Mouse (Mus musculus): ENCODE results near the gene Zbtb40. TPM values are rescaled to one million over a fixed set of nuclear protein-coding genes. Genes with fewer than 3 reads are reported as not detected.

Gene Zbtb40
- polyA plus RNA-seq, 1 experiment from 2014 or later, result 1.5 TPM

DNA sequence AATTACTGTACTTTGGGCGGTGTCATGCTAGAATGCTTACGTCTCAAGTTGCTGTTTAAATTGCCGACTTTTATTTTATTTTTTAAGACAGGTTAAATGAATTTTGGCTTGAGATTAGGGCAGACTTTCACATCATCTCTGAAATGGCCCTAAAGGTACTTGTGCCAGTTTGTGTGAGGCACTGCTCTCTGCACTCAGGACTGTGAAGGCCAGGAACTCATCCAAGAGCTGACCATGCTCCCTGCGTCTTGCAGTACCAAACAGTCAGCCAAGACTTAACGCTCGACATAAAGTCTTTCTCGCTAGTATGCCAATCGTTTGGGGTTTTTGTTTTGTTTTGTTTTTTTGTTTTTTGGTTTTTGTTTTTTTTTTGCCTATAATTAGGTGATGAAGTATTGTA lies 34.5 kb downstream of the Zbtb40 start:
- no peak overlapping the region for H3K9ac ChIP-seq
- H3K9me3 ChIP-seq (replicated peaks), result no peaks in the 10 kb centered on the region
- 85% methylated on average over 8 of the region's 8 CpGs for WGBS (ENCODE audit: insufficient replicate concordance)
- no peaks in the 10 kb centered on the region for H3K27me3 ChIP-seq
- no peak overlapping the region for H3K4me2 ChIP-seq
- peaks cover 5% of the 10 kb centered on the region; the same call in 1 of the 2 replicates for H3K4me1 ChIP-seq (replicated peaks)
- H3K27ac ChIP-seq, result no peak overlapping the region
- no peak for ATAC-seq (ENCODE audit: low read depth)
- H3K36me3 ChIP-seq, result peaks cover 32% of the 10 kb centered on the region
- no peak overlapping the region for H3K4me3 ChIP-seq (replicated peaks)
- no peak for DNase-seq

DNA sequence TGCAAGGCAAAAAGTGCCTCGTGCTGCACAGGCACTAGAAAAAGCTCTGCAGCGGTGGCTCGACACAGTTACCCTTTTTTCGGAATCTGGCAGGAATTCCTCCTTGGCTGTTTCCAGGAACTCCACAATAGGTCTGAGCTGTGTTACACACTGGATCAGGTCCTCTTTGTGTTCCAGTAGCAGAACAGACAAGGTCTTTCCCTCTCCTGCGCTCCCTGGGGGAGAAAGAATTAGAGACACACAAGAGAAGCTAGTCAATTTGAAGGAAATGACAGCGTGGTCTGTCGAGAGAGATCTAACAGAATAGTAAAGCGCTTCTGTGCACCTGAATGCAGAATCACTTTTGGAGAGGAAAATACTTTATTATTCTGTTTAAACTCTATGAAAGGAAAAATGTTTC lies 41.6 kb downstream of the Zbtb40 start:
- no peak overlapping the region for H3K4me3 ChIP-seq (replicated peaks)
- peaks cover 22% of the 10 kb centered on the region; the same call in 1 of the 2 replicates for H3K36me3 ChIP-seq
- DNase-seq (no peak), ATAC-seq (ENCODE audit: low read depth) (no peak)
- no peaks in the 10 kb centered on the region for H3K27me3 ChIP-seq
- H3K9ac ChIP-seq, result no peak overlapping the region
- 87% methylated on average over 8 of the region's 8 CpGs for WGBS (ENCODE audit: insufficient replicate concordance)
- peaks cover 8% of the 10 kb centered on the region; the same call in 1 of the 2 replicates for H3K4me1 ChIP-seq (replicated peaks)
- H3K9me3 ChIP-seq (replicated peaks), result no peaks in the 10 kb centered on the region
- no peak overlapping the region for H3K27ac ChIP-seq
- H3K4me2 ChIP-seq, result no peak overlapping the region

DNA sequence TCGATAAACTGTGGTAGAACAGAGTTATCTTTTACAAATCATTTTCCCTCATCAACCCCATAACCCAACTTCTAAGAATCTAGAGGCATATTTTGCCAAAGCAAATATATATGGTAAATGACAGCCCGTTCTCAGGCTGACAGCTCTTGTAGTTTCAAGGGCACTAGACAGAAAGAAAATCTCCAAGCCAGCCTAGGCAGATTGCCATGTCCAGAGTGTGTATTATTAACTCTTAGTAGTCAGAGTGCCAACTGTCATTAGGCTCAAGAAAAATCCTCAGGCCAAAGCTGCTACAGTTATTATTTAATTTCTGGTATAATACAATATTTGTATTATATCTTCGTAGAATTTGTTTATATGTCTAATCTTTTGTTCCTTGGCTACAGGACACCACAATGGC lies 46.8 kb downstream of the Zbtb40 start:
- ATAC-seq (ENCODE audit: low read depth), result no peak
- DNase-seq, result no peak
- Histone ChIP-seq H3K9ac (no peak overlapping the region), H3K4me2 (no peak overlapping the region), H3K27ac (no peak overlapping the region), H3K4me1 (replicated peaks) (peaks cover 8% of the 10 kb centered on the region; the same call in 1 of the 2 replicates), H3K27me3 (no peaks in the 10 kb centered on the region), H3K36me3 (peaks cover 56% of the 10 kb centered on the region), H3K4me3 (replicated peaks) (no peak overlapping the region), H3K9me3 (replicated peaks) (no peaks in the 10 kb centered on the region)
- 71% methylated on average over 3 of the region's 3 CpGs for WGBS (ENCODE audit: insufficient replicate concordance)

DNA sequence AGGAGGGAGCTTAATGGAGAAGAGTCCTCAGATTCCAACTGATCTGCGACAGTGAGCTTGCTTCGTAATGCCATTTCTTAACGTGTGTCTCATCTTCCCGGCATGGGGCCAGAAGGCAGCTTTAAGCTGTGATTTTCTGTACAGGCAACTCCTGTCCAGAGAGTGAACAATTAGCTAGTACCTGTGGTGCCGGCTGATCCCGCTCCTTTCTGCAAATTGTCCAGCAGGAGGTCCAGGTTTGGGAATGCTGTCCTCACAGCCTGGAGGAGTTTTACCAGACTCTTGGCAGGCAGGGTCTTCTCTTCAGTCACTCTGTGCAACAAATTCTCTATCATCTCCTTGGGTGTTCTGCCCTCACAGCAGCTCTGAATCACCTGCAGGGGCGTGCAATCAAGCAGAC lies 47.6 kb downstream of the Zbtb40 start:
- no peak overlapping the region for H3K27ac ChIP-seq
- no peak overlapping the region for H3K4me2 ChIP-seq
- peaks cover 56% of the 10 kb centered on the region for H3K36me3 ChIP-seq
- DNase-seq (no peak), ATAC-seq (ENCODE audit: low read depth) (no peak)
- H3K4me1 ChIP-seq (replicated peaks), result peaks cover 8% of the 10 kb centered on the region; the same call in 1 of the 2 replicates
- no peaks in the 10 kb centered on the region for H3K27me3 ChIP-seq
- WGBS (ENCODE audit: insufficient replicate concordance), result 83% methylated on average over 7 of the region's 7 CpGs
- H3K4me3 ChIP-seq (replicated peaks), result no peak overlapping the region
- H3K9ac ChIP-seq, result no peak overlapping the region
- H3K9me3 ChIP-seq (replicated peaks), result no peaks in the 10 kb centered on the region

DNA sequence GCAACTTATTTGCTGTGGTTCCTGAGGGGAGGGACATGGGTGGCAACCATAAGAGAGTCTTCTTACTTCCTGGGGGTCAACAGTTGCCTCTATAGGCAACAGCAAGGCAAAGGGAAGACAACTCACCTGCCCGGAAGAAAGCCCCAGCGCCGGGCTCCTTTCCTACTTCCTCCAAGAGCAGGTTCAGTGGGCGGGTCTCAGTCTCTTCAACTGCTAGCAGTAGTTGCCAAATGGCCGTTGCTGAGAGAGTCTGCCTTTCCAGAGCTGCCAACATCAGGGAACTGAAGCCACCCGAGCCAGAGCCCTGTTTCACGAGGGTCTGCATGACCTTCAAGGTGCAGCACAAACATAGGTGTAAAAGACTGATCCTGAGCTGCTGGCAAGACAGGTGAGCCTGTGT lies 50.2 kb downstream of the Zbtb40 start:
- Histone ChIP-seq H3K9me3 (replicated peaks) (no peaks in the 10 kb centered on the region), H3K4me3 (replicated peaks) (no peak overlapping the region), H3K4me1 (replicated peaks) (no peaks in the 10 kb centered on the region), H3K9ac (no peak overlapping the region), H3K27ac (no peak overlapping the region), H3K36me3 (peaks cover 69% of the 10 kb centered on the region), H3K4me2 (no peak overlapping the region), H3K27me3 (no peaks in the 10 kb centered on the region)
- ATAC-seq (ENCODE audit: low read depth), result no peak
- DNase-seq, result no peak
- WGBS (ENCODE audit: insufficient replicate concordance), result 67% methylated on average over 7 of the region's 7 CpGs

DNA sequence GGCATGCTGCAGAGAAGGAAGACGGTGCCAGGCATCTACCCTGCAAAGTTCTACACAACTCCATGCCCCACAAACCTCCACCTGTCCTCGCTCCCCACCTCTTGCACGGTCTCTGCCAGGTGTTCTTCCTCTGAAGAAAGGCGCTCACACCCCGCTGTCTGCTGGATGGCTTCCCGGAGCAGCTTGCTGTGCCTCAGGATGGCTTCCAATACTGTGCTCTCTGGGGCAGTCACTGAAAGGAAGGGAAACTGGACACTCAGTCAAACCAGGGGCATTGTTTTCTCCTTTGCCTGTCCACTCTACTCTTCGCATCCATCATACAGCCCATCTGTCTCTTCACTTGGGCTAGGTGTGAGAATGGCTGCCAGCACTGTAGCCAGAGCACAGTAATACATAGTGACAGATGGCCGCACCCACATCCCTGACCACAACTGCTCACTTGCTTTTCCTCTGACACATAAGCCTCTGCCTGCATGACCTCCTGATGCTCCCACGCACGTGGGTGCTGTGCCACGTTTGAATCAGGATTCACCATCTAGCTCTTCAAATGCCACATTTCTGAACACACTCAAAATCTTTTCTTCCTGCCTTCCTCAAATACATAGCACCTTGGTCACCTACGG lies 50.8 kb downstream of the Zbtb40 start:
- DNase-seq (no peak), ATAC-seq (ENCODE audit: low read depth) (no peak)
- no peak overlapping the region for H3K4me3 ChIP-seq (replicated peaks)
- H3K9ac ChIP-seq, result no peak overlapping the region
- peaks cover 72% of the 10 kb centered on the region for H3K36me3 ChIP-seq
- H3K4me1 ChIP-seq (replicated peaks), result no peaks in the 10 kb centered on the region
- no peaks in the 10 kb centered on the region for H3K9me3 ChIP-seq (replicated peaks)
- WGBS (ENCODE audit: insufficient replicate concordance), result 89% methylated on average over 12 of the region's 12 CpGs
- no peak overlapping the region for H3K27ac ChIP-seq
- no peaks in the 10 kb centered on the region for H3K27me3 ChIP-seq
- H3K4me2 ChIP-seq, result no peak overlapping the region

DNA sequence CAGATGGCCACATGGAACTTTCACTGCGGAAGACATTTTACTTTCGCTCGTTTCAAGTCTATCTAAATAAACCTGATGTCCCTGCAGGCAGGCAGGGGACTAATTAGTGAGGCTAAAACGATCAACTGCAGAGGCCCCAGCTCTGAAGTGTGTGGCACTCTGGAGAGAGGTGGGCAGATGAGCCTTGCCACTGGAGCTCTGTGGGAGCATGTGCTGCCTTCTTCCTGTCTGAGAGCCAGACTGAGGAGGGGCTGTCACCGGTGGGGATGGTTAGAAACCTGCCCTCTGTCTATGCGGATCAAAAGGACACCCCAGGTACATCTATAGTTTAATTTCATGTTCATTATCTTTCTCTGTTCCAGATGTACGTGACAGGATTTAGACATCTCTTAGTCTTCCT lies 51.7 kb downstream of the Zbtb40 start:
- ATAC-seq (ENCODE audit: low read depth) (no peak), DNase-seq (no peak)
- H3K9ac ChIP-seq, result no peak overlapping the region
- no peaks in the 10 kb centered on the region for H3K4me1 ChIP-seq (replicated peaks)
- no peaks in the 10 kb centered on the region for H3K9me3 ChIP-seq (replicated peaks)
- H3K36me3 ChIP-seq, result peaks cover 75% of the 10 kb centered on the region
- no peak overlapping the region for H3K4me3 ChIP-seq (replicated peaks)
- H3K27ac ChIP-seq, result no peak overlapping the region
- no peak overlapping the region for H3K4me2 ChIP-seq
- 78% methylated on average over 7 of the region's 7 CpGs for WGBS (ENCODE audit: insufficient replicate concordance)
- H3K27me3 ChIP-seq, result no peaks in the 10 kb centered on the region

DNA sequence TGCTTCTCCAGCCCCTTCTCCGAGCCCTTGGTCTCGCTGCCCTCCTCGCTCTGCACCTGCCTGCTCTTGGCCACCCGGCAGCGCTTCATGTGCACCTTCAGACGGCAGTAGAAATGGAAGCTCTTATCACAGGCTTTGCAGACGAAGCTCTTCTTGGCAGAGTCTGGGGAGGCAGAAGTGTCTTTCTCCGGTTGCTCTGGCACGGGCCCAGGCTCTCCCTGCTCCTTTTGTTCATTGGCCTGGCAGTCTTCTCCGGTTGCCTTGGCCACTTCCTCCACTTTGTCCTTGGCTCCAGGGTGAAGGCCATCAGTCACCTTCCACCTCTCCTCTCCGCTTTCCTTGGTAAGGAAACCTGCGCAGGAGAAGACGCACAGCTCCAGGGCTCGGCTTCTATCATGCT lies 53.2 kb downstream of the Zbtb40 start:
- no peak for ATAC-seq (ENCODE audit: low read depth)
- H3K27ac ChIP-seq, result no peak overlapping the region
- no peaks in the 10 kb centered on the region for H3K4me1 ChIP-seq (replicated peaks)
- no peak overlapping the region for H3K4me2 ChIP-seq
- DNase-seq, result no peak
- H3K4me3 ChIP-seq (replicated peaks), result no peak overlapping the region
- no peaks in the 10 kb centered on the region for H3K9me3 ChIP-seq (replicated peaks)
- H3K9ac ChIP-seq, result no peak overlapping the region
- peaks cover 77% of the 10 kb centered on the region for H3K36me3 ChIP-seq
- no peaks in the 10 kb centered on the region for H3K27me3 ChIP-seq
- 87% methylated on average over 14 of the region's 14 CpGs for WGBS (ENCODE audit: insufficient replicate concordance)

DNA sequence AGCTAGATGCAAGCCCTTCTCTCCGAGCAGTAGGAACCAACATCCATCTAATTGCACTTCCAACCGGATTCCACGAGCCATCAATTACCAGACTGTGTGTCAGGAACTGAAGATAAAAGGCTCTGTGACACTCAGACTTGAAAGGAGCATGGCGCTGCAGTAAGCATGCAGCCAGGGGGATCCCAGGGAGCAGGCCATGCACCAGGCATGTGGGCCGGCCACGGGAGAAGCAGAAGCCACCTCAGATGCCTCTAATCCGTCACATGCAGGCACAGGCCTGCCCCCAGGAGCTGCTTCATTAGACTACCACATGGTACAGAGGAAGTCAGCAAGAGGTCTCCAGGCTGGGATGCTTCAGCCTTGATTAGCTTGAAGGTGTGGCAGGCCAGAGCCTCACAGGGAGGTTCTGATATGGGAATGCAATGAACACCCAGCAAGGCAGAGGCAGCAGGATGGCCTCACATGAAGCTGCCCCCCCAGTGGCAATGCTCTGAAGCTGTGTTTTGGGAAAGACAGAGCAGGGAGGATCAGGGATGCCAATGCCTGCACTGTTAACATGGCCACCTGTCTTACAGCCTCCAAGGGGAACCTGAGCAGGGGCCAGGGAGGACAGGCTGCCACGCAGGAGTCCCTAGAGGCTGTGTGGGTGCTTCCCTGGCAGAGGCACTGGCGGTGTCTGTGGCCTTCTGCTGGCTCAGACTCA lies 66.5 kb downstream of the Zbtb40 start:
- Histone ChIP-seq H3K4me3 (replicated peaks) (no peak overlapping the region), H3K9me3 (replicated peaks) (no peaks in the 10 kb centered on the region), H3K27me3 (peaks cover 6% of the 10 kb centered on the region; the same call in 1 of the 2 replicates), H3K36me3 (peaks cover 16% of the 10 kb centered on the region), H3K4me2 (no peak overlapping the region), H3K27ac (no peak overlapping the region), H3K9ac (no peak overlapping the region), H3K4me1 (replicated peaks) (no peaks in the 10 kb centered on the region)
- 65% methylated on average over 9 of the region's 9 CpGs for WGBS (ENCODE audit: insufficient replicate concordance)
- ATAC-seq (ENCODE audit: low read depth) (no peak), DNase-seq (no peak)

DNA sequence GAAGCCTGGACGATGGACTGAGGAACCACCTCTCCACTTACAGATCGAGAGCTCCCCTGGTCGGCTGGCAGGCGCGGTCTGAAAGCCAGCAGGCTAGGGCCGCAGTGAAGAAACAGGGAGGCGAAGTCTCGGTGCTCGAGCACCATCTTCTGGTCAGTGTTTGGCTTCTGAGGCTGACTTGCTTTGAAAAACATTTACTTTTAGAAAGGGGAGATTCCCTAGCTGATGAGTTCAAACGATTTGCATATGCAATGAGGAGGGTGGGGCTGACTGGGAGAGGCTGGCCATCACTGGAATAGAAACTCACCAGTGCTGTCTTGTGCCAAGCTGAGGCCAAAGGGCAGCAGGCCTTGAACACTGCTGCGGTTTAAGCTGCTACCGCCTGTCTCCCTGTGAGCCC lies 67.3 kb downstream of the Zbtb40 start:
- H3K27me3 ChIP-seq, result peaks cover 13% of the 10 kb centered on the region
- ATAC-seq (ENCODE audit: low read depth), result peak; percentile 20; the same call in 1 of the 2 replicates
- H3K4me3 ChIP-seq (replicated peaks), result no peak overlapping the region
- H3K4me1 ChIP-seq (replicated peaks), result no peaks in the 10 kb centered on the region
- no peak overlapping the region for H3K27ac ChIP-seq
- WGBS (ENCODE audit: insufficient replicate concordance), result 41% methylated on average over 12 of the region's 12 CpGs
- H3K4me2 ChIP-seq, result no peak overlapping the region
- peaks cover 9% of the 10 kb centered on the region for H3K36me3 ChIP-seq
- no peak overlapping the region for H3K9ac ChIP-seq
- DNase-seq, result no peak
- no peaks in the 10 kb centered on the region for H3K9me3 ChIP-seq (replicated peaks)

DNA sequence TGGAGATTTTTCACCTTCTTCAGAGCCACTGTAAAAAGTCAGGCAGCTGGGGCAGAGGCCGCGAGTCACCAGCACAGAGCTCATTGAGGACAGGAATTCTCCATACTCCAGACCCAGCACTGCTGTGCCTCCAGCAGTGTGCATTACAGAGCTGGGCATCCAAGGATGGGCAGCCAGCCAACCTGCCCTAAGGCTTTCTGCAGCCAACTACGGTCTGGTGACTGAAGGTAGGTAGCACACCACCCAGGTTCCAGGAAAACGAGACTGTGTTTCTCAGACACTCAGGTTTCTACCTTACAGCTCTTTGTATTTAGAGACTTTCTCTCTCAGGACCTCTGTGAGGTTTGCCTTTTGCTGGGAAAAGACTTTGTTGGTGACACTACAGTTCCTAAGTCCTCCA lies 67.7 kb downstream of the Zbtb40 start:
- Histone ChIP-seq H3K9ac (no peak overlapping the region), H3K27me3 (peaks cover 16% of the 10 kb centered on the region)
- DNase-seq, result no peak

DNA sequence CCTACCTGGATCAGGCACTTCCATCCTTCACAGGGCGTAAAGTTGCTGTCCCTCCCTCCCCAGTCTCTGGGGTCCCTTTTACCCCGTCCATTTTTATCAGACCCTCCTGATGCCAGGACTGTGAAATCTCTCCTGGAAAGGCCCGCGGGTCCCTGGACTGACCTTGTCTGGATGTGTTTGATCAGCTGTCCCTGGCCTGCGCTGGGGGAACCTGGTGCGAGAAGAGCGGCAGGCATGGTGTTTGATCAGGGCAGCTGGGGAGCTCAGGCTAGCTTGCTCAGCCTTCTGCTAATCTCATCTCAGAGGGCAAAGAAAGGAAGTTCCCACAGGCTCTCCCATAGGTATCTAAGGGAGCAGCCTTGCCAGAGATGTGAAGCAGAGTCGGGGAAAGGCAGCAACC lies 71.4 kb downstream of the Zbtb40 start:
- Histone ChIP-seq H3K27ac (no peak overlapping the region), H3K4me2 (no peak overlapping the region), H3K9me3 (replicated peaks) (no peaks in the 10 kb centered on the region), H3K36me3 (no peaks in the 10 kb centered on the region), H3K27me3 (peaks cover 37% of the 10 kb centered on the region), H3K9ac (no peak overlapping the region), H3K4me3 (replicated peaks) (no peak overlapping the region), H3K4me1 (replicated peaks) (no peaks in the 10 kb centered on the region)
- WGBS (ENCODE audit: insufficient replicate concordance), result 37% methylated on average over 8 of the region's 8 CpGs
- ATAC-seq (ENCODE audit: low read depth) (no peak), DNase-seq (no peak)

More for the DNA sequence above, 67.7 kb downstream of the Zbtb40 start:
- Histone ChIP-seq H3K4me2 (no peak overlapping the region), H3K4me1 (replicated peaks) (no peaks in the 10 kb centered on the region), H3K36me3 (peaks cover 6% of the 10 kb centered on the region; the same call in 1 of the 2 replicates), H3K27ac (no peak overlapping the region), H3K4me3 (replicated peaks) (no peak overlapping the region), H3K9me3 (replicated peaks) (no peaks in the 10 kb centered on the region)
- no peak for ATAC-seq (ENCODE audit: low read depth)
- WGBS (ENCODE audit: insufficient replicate concordance), result 68% methylated on average over 4 of the region's 4 CpGs

Measured in liver, embryonic 13.5 days (tissue).